Mouse (Mus musculus): ENCODE data around the gene Cldnd1. TPM values are rescaled to one million over a fixed set of nuclear protein-coding genes. Genes with fewer than 3 reads are reported as not detected.
A peak's percentile ranks its signal among the peaks of the same experiment; 100 is the strongest.

Gene Cldnd1
- total RNA-seq, 4 experiments from 2014 or later = 87.9 to 106 (median 100) TPM

GRCm38 (mm10) chr16:58708601-58709475 lies 18.9 kb upstream of the Cldnd1 start:
- no peak for DNase-seq (ENCODE audit: low spot score in 2 of 2)

- DNase-seq (ENCODE audit: low spot score in 2 of 2) = no peak
Observed at GRCm38 (mm10) chr16:58709536-58709935, 18.2 kb upstream of the Cldnd1 start.

GRCm38 (mm10) chr16:58712221-58712620 lies 15.5 kb upstream of the Cldnd1 start:
- DNase-seq (ENCODE audit: low spot score in 2 of 2) = no peak

DNA sequence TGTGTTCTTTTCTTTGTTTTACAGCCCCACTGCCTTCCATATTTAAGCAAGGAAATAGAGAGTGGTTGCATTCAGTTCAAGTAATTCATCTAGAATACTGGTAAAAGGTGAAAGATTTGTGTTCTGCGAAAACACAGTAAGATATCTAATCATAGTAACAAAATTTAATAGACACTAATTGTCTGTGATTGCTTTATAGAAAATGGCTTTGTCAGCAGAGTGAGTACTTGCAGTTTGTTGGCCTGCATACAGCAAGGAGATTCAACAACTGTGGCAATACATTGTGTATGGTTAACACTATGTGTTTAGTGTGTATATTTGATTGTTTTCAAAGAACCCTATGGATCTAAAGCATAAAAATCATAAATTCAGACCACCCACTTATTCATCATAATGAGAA lies 14.6 kb upstream of the Cldnd1 start:
- DNase-seq (ENCODE audit: low spot score in 2 of 2) = no peak

DNA sequence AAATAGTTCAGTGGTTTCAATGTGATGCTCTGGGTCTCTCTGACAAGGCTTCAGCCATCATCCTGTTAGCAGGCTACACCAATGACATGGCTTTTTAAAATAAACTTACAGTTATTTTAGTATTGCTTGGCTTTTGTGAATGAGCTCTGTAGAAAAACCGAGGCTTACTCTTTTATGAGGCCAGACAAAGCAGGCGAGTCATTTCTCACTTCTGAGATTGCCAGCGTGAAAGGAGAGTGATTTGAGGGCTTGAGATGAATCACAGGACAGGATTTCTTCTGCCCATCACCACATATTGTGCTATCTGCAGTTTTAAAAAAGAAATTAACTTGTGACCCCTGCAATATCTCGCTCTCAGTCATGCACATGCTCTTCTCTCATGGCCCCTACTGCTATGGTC lies 12.7 kb upstream of the Cldnd1 start:
- no peak for DNase-seq (ENCODE audit: low spot score in 2 of 2)

- DNase-seq (ENCODE audit: low spot score in 2 of 2) = no peak
Observed at GRCm38 (mm10) chr16:58718666-58719120, 9.0 kb upstream of the Cldnd1 start, which contains the start of gene Gpr15. Gpr15 (minus strand) TSS chr16:58719070.

DNA sequence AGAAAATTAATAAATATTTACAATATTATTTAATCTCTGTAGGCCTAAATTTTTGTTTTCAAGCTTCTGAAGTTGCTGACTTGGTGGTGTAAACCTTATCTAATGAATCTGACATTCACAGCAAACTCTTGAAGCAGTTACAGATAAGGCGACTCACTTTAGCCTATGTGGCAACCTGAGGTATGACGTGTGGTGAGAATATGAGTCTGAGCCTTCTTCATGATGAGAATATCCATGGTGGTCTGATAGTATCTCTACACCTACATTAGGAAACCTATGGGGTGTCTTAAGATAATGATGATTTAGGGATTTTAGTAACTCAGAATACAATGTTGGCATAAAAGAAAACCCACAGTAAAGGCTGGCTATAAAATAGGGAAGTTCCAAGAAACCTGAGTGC lies 5.4 kb upstream of the Cldnd1 start:
- no peak for DNase-seq (ENCODE audit: low spot score in 2 of 2)

DNA sequence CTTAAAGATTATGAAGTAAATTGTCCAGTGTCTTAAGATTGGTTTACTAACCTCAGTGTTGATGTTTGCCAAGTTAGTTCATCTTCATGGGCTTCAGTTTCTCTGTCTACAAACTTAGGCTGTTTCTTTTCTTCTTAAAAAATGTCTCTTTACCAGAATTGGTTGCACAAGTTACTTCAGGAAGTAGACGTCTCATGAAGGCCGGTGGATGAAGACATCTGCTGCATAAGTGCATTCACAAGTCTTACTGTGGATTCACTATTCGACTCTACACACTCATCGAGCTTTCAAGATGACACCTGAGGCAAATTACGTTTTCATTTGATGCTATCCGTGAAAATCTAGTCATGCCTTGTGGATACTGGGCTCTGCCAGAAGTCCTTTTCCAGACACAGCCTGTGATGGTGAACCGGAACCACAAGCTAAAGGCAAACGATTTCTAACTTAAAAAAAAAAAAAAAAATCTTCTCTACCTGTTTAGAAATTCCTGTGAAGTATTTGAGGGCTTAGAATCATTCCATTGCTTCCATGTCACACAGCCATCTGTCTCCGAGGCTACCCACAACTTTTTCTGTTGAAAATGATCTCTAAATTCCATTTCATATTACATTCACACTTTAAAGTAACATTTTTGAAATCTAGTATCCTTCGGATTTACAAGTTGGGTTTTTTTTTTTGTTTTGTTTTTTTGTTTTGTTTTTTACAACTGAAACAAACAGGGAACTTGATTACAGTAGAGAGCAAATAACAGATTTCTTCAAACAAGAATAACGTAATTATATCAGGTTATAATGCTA lies 832 bp upstream of the Cldnd1 start:
- no peak for DNase-seq (ENCODE audit: low spot score in 2 of 2)

GRCm38 (mm10) chr16:58728176-58728671 lies 514 bp downstream of the Cldnd1 start:
- DNase-seq (ENCODE audit: low spot score in 2 of 2) = peak in 1 of 2 experiments; percentile 23

GRCm38 (mm10) chr16:58738205-58738604 lies 10.5 kb downstream of the Cldnd1 start:
- DNase-seq (ENCODE audit: low spot score in 2 of 2) = no peak

DNA sequence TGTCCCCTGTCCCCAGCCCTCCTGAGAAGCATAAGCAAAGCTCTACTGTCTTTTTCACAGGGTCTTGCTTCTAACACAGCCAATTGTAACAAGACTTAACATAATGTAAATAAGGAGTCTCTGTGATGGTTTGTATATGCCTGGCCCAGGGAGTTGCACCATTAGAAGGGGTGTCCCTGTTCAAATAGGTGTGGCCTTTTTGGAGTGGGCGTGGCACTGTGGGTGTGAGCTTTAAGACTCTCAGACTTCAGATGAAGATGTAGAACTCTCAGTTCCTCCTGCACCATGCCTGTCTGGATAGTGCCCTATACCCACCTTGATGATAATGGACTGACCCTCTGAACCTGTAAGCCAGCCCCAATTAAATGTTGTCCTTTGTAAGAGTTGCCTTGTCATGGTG lies 11.1 kb downstream of the Cldnd1 start:
- DNase-seq (ENCODE audit: low spot score in 2 of 2) = no peak

DNA sequence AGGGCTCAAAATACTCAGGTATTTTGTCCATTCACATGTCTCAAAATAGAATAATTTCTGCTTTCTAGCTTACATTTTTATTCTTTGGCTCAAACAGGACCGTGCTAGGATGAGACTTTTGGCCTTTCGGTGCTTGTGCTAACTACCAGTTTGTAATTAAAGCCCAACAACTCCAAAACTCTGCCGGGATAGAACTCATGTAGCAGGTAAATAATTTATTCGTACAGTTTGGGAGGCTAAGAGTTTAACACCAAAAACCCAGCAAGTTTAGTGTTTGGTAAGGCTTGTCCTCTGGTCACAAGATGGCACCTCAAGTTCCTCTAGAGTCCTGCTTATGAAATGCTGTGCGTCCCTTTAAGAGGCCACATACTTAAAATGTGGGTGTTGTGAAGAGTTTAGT lies 13.0 kb downstream of the Cldnd1 start:
- DNase-seq (ENCODE audit: low spot score in 2 of 2) = no peak

- no peak for DNase-seq (ENCODE audit: low spot score in 2 of 2)
Observed at GRCm38 (mm10) chr16:58746715-58747114, 19.0 kb downstream of the Cldnd1 start.

DNA sequence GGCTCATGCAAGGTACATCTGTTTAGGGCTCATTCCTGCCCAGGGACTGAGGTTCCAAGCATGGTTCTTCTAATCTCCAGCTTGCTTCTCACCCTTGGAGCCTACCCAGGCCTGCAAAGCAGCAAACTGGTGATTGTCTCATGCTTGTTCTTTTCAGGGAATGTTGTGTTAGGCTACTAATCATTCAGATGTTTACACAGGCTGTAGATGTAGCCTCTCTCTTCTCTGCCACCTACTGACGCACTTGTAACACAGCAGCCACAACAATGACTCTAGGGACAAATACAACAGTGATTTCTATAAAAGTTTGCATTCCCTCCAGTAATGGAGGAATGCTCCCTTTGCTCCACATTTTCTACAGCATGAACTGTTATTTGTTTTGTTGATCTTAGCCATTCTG lies 23.6 kb downstream of the Cldnd1 start:
- no peak for DNase-seq (ENCODE audit: low spot score in 2 of 2)

GRCm38 (mm10) chr16:58756191-58756590 lies 28.5 kb downstream of the Cldnd1 start:
- no peak for DNase-seq (ENCODE audit: low spot score in 2 of 2)

DNA sequence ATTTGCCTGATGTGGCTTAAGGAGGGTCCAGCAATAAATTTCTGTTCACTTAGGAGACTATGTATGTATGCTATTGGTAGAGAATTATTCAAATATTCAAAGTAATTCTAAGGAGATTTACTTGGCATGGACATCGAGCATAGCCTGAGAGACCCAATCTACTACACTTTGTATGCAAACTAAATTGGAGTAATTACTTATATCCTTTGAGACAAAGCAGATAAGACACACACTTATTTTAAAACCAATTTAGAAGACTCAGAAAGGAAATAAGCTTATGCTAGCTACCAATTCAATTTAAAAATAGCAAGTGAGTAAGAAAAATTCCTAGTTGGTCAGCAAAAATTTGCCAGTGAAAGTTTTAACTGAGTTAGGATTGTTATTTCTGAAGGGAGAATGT lies 35.4 kb downstream of the Cldnd1 start, which contains the start of gene Olfr172:
Gene Olfr172, minus strand, starts transcription at position 101 of the 400 bp plus-strand sequence.
- no peak for DNase-seq (ENCODE audit: low spot score in 2 of 2)

Small RNA genes lying within 50 kb of the gene (microRNA-seq; reads per million reads assigned to microRNA genes)
- gene Gm27564 = 0 reads per million in 2 experiments

Other genes with a start within 250 kb of the Cldnd1 start
- 10 to 100 TPM; 14.6 to 24.8 (median 18.9) TPM for gene St3gal6, start 203.7 kb upstream of the Cldnd1 start, total RNA-seq (2022)
- gene Gm813, start 110.9 kb upstream of the Cldnd1 start, total RNA-seq (2022) = not detected
- not detected for gene E330017A01Rik, start 89.2 kb upstream of the Cldnd1 start, total RNA-seq (2022)
- 10 to 100 TPM; 45.1 to 57.0 (median 52.8) TPM for gene Cpox, start 57.6 kb upstream of the Cldnd1 start, total RNA-seq (2022)
- not detected for gene Gpr15, start 8.8 kb upstream of the Cldnd1 start, total RNA-seq (2022)
- not detected for gene Olfr172, start 35.3 kb downstream of the Cldnd1 start, total RNA-seq (2022)
- not detected for gene Olfr173, start 72.4 kb downstream of the Cldnd1 start, total RNA-seq (2022)
- not detected for gene Olfr175-ps1, start 98.9 kb downstream of the Cldnd1 start, total RNA-seq (2022)
- not detected for gene Olfr177, start 146.9 kb downstream of the Cldnd1 start, total RNA-seq (2022)
- gene Olfr178, start 164.2 kb downstream of the Cldnd1 start, total RNA-seq (2022) = not detected
- not detected for gene Olfr181, start 200.8 kb downstream of the Cldnd1 start, total RNA-seq (2022)
- not detected for gene Olfr180, start 201.5 kb downstream of the Cldnd1 start, total RNA-seq (2022)